ENCODE assay signal across 27 mouse cellular contexts in genomic region chr4:95664327-95664726, GRCm38 (mm10).
DNase-seq lines count a peak whose midpoint lies in the region; ATAC-seq and TF ChIP-seq lines count a peak whose summit lies in the region.
"Had no signal": no experiment of that assay in that cellular context is flagged by ENCODE, and none has a peak within 500 bp of the region (broad histone marks: within the 10 kb centered on the region; RNA-seq: fewer than 3 reads in every experiment).

No protein-coding gene starts in this region.

- H3K9ac ChIP-seq in forebrain, embryonic 13.5 days: no peak overlapping the region
- no peak overlapping the region for H3K9ac ChIP-seq in forebrain, embryonic 12.5 days
- no peak overlapping the region for H3K9ac ChIP-seq in forebrain, embryonic 16.5 days (replicated peaks; ENCODE audit: low read depth, low read length)
- no peak overlapping the region for H3K9ac ChIP-seq in hindbrain, embryonic 12.5 days
- H3K9ac ChIP-seq: embryonic facial prominence, embryonic 12.5 days; heart, embryonic 13.5 days; hindbrain, embryonic 15.5 days; lung, embryonic 15.5 days; neural tube, embryonic 12.5 days had no signal

- WGBS in forebrain, embryonic 13.5 days: 72% methylated on average over 3 of the region's 3 CpGs
- 71% methylated on average over 3 of the region's 3 CpGs for WGBS in forebrain, embryonic 12.5 days
- 53% methylated on average over 3 of the region's 3 CpGs for WGBS in forebrain, embryonic 16.5 days
- 67% methylated on average over 3 of the region's 3 CpGs for WGBS in hindbrain, embryonic 12.5 days

- no peaks in the 10 kb centered on the region for H3K27me3 ChIP-seq in forebrain, embryonic 13.5 days
- H3K27me3 ChIP-seq in forebrain, embryonic 12.5 days: no peaks in the 10 kb centered on the region
- no peaks in the 10 kb centered on the region for H3K27me3 ChIP-seq in C2C12 (ENCODE audit: control insufficient read depth, insufficient read depth, insufficient read length)
- H3K27me3 ChIP-seq in forebrain, embryonic 16.5 days (replicated peaks; ENCODE audit: control insufficient read depth, insufficient read depth, low read length): no peaks in the 10 kb centered on the region
- H3K27me3 ChIP-seq in hindbrain, embryonic 12.5 days: no peaks in the 10 kb centered on the region
- H3K27me3 ChIP-seq: embryonic facial prominence, embryonic 12.5 days; heart, embryonic 13.5 days; hindbrain, embryonic 15.5 days; lung, embryonic 15.5 days; neural tube, embryonic 12.5 days had no signal

- DNase-seq in layer of hippocampus, adult 2 months (ENCODE audit: low spot score in 2 of 2): peak in 1 of 2 experiments; percentile 23
- DNase-seq in layer of hippocampus, postnatal 10 days (ENCODE audit: low spot score in 2 of 2): no peak
- no peak for DNase-seq in lung, postnatal 4 days
- DNase-seq: adrenal gland, postnatal 14 days; cerebellum, adult 9-10 months; cerebellum, postnatal 36 days; heart, adult 2 months; heart, postnatal 10 days; kidney, adult 2 months; kidney, postnatal 36 days; liver; midbrain, embryonic 14.5 days; right cerebral cortex, postnatal 4 days; thymus, adult 18-20 months; thymus, postnatal 25 days had no signal

- H3K36me3 ChIP-seq in forebrain, embryonic 13.5 days (ENCODE audit: poor library complexity, severe bottlenecking): no peaks in the 10 kb centered on the region
- H3K36me3 ChIP-seq in forebrain, embryonic 12.5 days (replicated peaks): no peaks in the 10 kb centered on the region
- H3K36me3 ChIP-seq in C2C12 (ENCODE audit: control insufficient read depth, insufficient read depth): no peaks in the 10 kb centered on the region
- no peaks in the 10 kb centered on the region for H3K36me3 ChIP-seq in forebrain, embryonic 16.5 days (ENCODE audit: control insufficient read depth, insufficient read depth)
- no peaks in the 10 kb centered on the region for H3K36me3 ChIP-seq in hindbrain, embryonic 12.5 days
- H3K36me3 ChIP-seq: embryonic facial prominence, embryonic 12.5 days; heart, embryonic 13.5 days; hindbrain, embryonic 15.5 days; lung, embryonic 15.5 days; neural tube, embryonic 12.5 days had no signal

- no peaks in the 10 kb centered on the region for H3K9me3 ChIP-seq in forebrain, embryonic 13.5 days (replicated peaks)
- no peaks in the 10 kb centered on the region for H3K9me3 ChIP-seq in forebrain, embryonic 12.5 days
- no peaks in the 10 kb centered on the region for H3K9me3 ChIP-seq in forebrain, embryonic 16.5 days (ENCODE audit: control insufficient read depth, low read length)
- H3K9me3 ChIP-seq in hindbrain, embryonic 12.5 days (replicated peaks): no peaks in the 10 kb centered on the region
- H3K9me3 ChIP-seq: embryonic facial prominence, embryonic 12.5 days; heart, embryonic 13.5 days; hindbrain, embryonic 15.5 days; lung, embryonic 15.5 days; neural tube, embryonic 12.5 days had no signal

- no peak overlapping the region for H3K4me3 ChIP-seq in forebrain, embryonic 13.5 days
- H3K4me3 ChIP-seq in forebrain, embryonic 12.5 days (replicated peaks): no peak overlapping the region
- H3K4me3 ChIP-seq in layer of hippocampus, adult 2 months: no peak overlapping the region
- H3K4me3 ChIP-seq in C2C12 (ENCODE audit: insufficient read depth, poor library complexity, severe bottlenecking): no peak overlapping the region
- no peak overlapping the region for H3K4me3 ChIP-seq in forebrain, embryonic 16.5 days (replicated peaks; ENCODE audit: low read length)
- no peak overlapping the region for H3K4me3 ChIP-seq in hindbrain, embryonic 12.5 days
- H3K4me3 ChIP-seq: embryonic facial prominence, embryonic 12.5 days; heart, adult 2 months; heart, embryonic 13.5 days; hindbrain, embryonic 15.5 days; lung, embryonic 15.5 days; neural tube, embryonic 12.5 days had no signal

- H3K79me3 ChIP-seq in C2C12 (ENCODE audit: low read depth): no peaks in the 10 kb centered on the region

- no peak overlapping the region for H3ac ChIP-seq in C2C12 (ENCODE audit: control insufficient read depth, insufficient read length, low read depth)

- H3K27ac ChIP-seq in forebrain, embryonic 13.5 days: no peak overlapping the region
- no peak overlapping the region for H3K27ac ChIP-seq in forebrain, embryonic 12.5 days
- peak overlapping the region; percentile 57; the same call in 1 of the 2 replicates for H3K27ac ChIP-seq in layer of hippocampus, adult 2 months
- H3K27ac ChIP-seq in forebrain, embryonic 16.5 days (ENCODE audit: low read length): no peak overlapping the region
- no peak overlapping the region for H3K27ac ChIP-seq in hindbrain, embryonic 12.5 days
- H3K27ac ChIP-seq: embryonic facial prominence, embryonic 12.5 days; heart, adult 2 months; heart, embryonic 13.5 days; hindbrain, embryonic 15.5 days; lung, embryonic 15.5 days; neural tube, embryonic 12.5 days; stomach, postnatal 0 days had no signal

- H3K4me2 ChIP-seq in forebrain, embryonic 13.5 days: no peak overlapping the region
- H3K4me2 ChIP-seq in forebrain, embryonic 12.5 days: no peak overlapping the region
- no peak overlapping the region for H3K4me2 ChIP-seq in forebrain, embryonic 16.5 days (ENCODE audit: low read length)
- no peak overlapping the region for H3K4me2 ChIP-seq in hindbrain, embryonic 12.5 days (replicated peaks)
- H3K4me2 ChIP-seq: embryonic facial prominence, embryonic 12.5 days; heart, embryonic 13.5 days; hindbrain, embryonic 15.5 days; lung, embryonic 15.5 days; neural tube, embryonic 12.5 days had no signal

- H3K4me1 ChIP-seq in forebrain, embryonic 13.5 days: peaks cover 9% of the 10 kb centered on the region
- H3K4me1 ChIP-seq in forebrain, embryonic 12.5 days: peaks cover 4% of the 10 kb centered on the region; the same call in 1 of the 2 replicates
- peaks cover 15% of the 10 kb centered on the region for H3K4me1 ChIP-seq in forebrain, embryonic 16.5 days (replicated peaks; ENCODE audit: control insufficient read depth, insufficient read depth, low read length)
- no peaks in the 10 kb centered on the region; the same call in 1 of the 2 replicates for H3K4me1 ChIP-seq in hindbrain, embryonic 12.5 days
- H3K4me1 ChIP-seq: heart, embryonic 13.5 days; hindbrain, embryonic 15.5 days; lung, embryonic 15.5 days; neural tube, embryonic 12.5 days had no signal

- peak; percentile 74; the same call in 1 of the 2 replicates for ATAC-seq in forebrain, embryonic 13.5 days
- no peak for ATAC-seq in forebrain, embryonic 12.5 days (ENCODE audit: low FRiP score)
- peak; percentile 83 for ATAC-seq in forebrain, embryonic 16.5 days
- no peak for ATAC-seq in hindbrain, embryonic 12.5 days (ENCODE audit: low FRiP score)
- ATAC-seq: CD4-positive, CD25-positive, alpha-beta regulatory T cell, adult 4 months had no signal

- no peak for TF ChIP-seq CTCF in layer of hippocampus, adult 2 months (conservative IDR thresholded peaks at IDR 0.05)
- TF ChIP-seq CTCF in C2C12 (IDR thresholded peaks at IDR 0.05; ENCODE audit: control insufficient read depth, insufficient read depth, insufficient read length): no peak

- H3K79me2 ChIP-seq in C2C12 (ENCODE audit: control insufficient read depth, insufficient read depth): no peaks in the 10 kb centered on the region

TF ChIP-seq in C2C12, 6 proteins besides CTCF, POLR2A, EP300 and RAD21:
- TF ChIP-seq FOSL1 (IDR thresholded peaks at IDR 0.05; ENCODE audit: insufficient read depth, low read length, poor library complexity, severe bottlenecking) (no peak), CEBPB (IDR thresholded peaks at IDR 0.05; ENCODE audit: low read depth) (no peak), MYOD1 (IDR thresholded peaks at IDR 0.05; ENCODE audit: control insufficient read depth, insufficient read length, low read depth) (peak; percentile 81), MAX (IDR thresholded peaks at IDR 0.05) (no peak)

Comparison
In these comparisons a context has a peak if more than half of its experiments do, and no peak if none do; other contexts are left out.
1. ATAC-seq: peak in forebrain, embryonic 13.5 days (single experiment) and forebrain, embryonic 16.5 days (single experiment); none in forebrain, embryonic 12.5 days (single experiment) and hindbrain, embryonic 12.5 days (single experiment).